Mouse (Mus musculus): ENCODE results near the gene Guca1b. TPM values are rescaled to one million over a fixed set of nuclear protein-coding genes. Genes with fewer than 3 reads are reported as not detected.

The Guca1b gene
- polyA plus RNA-seq, 1 experiment from 2014 or later: 0.44 TPM

DNA sequence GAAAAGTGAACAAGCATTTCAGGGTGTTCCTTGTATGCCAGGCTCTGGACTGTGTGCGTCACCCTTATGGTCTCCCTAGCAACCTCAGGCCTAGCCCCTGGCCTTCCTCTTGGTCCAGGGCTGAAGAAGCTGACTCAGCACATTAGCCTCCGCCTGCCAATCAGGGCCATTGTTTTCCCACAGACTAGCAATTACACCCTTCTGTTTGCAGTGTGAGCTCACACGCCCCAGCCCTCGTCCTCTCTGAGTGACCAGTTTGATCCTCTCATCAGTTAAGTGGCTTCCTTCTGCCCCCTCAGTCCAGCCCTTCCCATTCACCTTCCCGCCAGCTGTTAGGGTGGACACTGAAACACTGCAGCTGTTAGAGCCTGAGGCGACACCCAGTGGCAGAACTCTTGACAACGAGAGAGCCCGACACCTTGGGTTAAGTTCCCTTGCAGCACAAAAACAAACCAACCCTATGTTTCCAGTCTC lies 43.7 kb downstream of the Guca1b start:
- peak; percentile 61 for ATAC-seq (ENCODE audit: low read depth)
- Histone ChIP-seq H3K9me3 (ENCODE audit: control insufficient read depth, low read length) (no peaks in the 10 kb centered on the region), H3K4me3 (ENCODE audit: low read depth, low read length) (no peak overlapping the region), H3K27me3 (ENCODE audit: control insufficient read depth, insufficient read depth, low read length) (no peaks in the 10 kb centered on the region), H3K4me2 (ENCODE audit: low read depth, low read length) (peak overlapping the region; percentile 19; the same call in 1 of the 2 replicates), H3K27ac (ENCODE audit: low read depth, low read length) (no peak overlapping the region), H3K4me1 (ENCODE audit: control insufficient read depth, insufficient read depth, low read length) (no peaks in the 10 kb centered on the region), H3K9ac (replicated peaks; ENCODE audit: low read depth, low read length) (0 out of 2 replicates have a peak overlapping the region, but pooled peaks have one; percentile 4), H3K36me3 (ENCODE audit: control insufficient read depth, insufficient read depth, low read length) (no peaks in the 10 kb centered on the region)
- 2% methylated on average over 8 of the region's 8 CpGs for WGBS

DNA sequence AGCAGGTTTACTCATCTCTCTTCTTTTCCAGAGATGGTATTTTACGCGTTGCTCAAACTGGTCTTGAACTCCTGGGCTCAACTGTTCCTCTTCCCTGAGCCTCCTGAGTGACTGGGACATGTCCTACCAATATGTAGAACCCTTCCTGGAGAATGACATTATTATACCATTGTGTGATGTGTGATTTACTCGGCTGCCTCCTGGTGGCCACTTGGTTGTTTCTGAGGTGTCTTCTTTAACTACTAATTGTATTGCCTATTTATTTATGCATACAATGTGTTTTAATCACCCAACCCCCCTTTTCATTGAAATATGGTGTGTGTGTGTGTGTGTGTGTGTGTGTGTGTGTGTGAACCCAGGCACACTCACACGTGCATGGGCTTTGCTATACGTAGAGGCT lies 45.6 kb downstream of the Guca1b start:
- WGBS: 74% methylated on average over 5 of the region's 5 CpGs

DNA sequence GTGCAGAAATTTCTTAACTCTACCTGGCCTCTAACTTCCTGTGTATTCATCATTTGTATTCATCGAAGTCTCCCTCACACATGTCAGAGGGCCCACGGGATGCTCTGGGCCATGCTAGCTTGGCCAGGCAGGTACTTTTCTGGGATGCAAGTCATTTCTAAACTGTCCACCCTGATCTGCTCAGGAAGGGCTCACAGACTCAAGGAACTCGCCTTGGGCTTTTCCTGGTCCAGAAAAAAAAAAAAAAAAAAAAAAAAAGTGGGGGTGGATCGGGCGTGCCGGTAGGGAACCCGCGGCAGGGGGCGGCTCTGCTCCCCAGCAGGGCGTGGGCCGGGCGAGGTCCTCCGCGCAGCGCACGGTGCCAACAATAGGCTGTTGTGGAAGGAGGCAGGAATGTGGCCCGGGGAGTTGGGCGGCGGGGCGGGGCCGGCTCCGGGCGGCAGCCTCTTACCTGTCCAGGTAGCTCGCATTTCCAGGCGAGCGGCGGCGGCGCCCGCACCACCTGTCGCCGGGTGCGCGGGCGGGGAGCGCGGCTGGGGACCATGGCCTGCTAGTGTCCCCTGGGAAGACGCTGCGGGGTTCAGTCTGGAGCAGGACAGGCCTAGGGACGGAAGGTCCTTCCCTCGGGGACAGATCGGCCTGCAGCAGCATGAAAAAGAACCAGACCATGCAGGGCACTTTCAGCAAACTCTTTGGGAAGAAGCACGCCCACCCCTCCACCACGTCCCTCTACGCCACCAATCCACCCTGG lies 51.1 kb downstream of the Guca1b start, which contains the start of gene AI661453:
Gene AI661453 (plus strand): TSS at position 460 of the 751 bp plus-strand sequence.
- Histone ChIP-seq H3K4me3 (ENCODE audit: low read depth, low read length) (peak within 1 kb of the TSS; percentile 32), H3K4me1 (ENCODE audit: control insufficient read depth, insufficient read depth, low read length) (no peaks in the 10 kb centered on the region), H3K9me3 (ENCODE audit: control insufficient read depth, low read length) (no peaks in the 10 kb centered on the region), H3K27me3 (ENCODE audit: control insufficient read depth, insufficient read depth, low read length) (peaks cover 19% of the 10 kb centered on the region), H3K4me2 (ENCODE audit: low read depth, low read length) (peak within 1 kb of the TSS; percentile 62), H3K27ac (ENCODE audit: low read depth, low read length) (no peak within 1 kb of the TSS), H3K36me3 (ENCODE audit: control insufficient read depth, insufficient read depth, low read length) (no peaks in the 10 kb centered on the region), H3K9ac (replicated peaks; ENCODE audit: low read depth, low read length) (peak within 1 kb of the TSS; percentile 37)
- WGBS: 1% methylated on average over 45 of the region's 45 CpGs
- ATAC-seq (ENCODE audit: low read depth): 0 out of 2 replicates have a peak, but pooled peaks have one; percentile 21

More for the DNA sequence above, 45.6 kb downstream of the Guca1b start:
- Histone ChIP-seq H3K4me1 (ENCODE audit: control insufficient read depth, insufficient read depth, low read length) (no peaks in the 10 kb centered on the region), H3K9ac (replicated peaks; ENCODE audit: low read depth, low read length) (no peak overlapping the region), H3K4me2 (ENCODE audit: low read depth, low read length) (no peak overlapping the region), H3K9me3 (ENCODE audit: control insufficient read depth, low read length) (no peaks in the 10 kb centered on the region), H3K27ac (ENCODE audit: low read depth, low read length) (no peak overlapping the region), H3K4me3 (ENCODE audit: low read depth, low read length) (no peak overlapping the region), H3K36me3 (ENCODE audit: control insufficient read depth, insufficient read depth, low read length) (no peaks in the 10 kb centered on the region), H3K27me3 (ENCODE audit: control insufficient read depth, insufficient read depth, low read length) (no peaks in the 10 kb centered on the region; the same call in 1 of the 2 replicates)
- no peak for ATAC-seq (ENCODE audit: low read depth)

DNA sequence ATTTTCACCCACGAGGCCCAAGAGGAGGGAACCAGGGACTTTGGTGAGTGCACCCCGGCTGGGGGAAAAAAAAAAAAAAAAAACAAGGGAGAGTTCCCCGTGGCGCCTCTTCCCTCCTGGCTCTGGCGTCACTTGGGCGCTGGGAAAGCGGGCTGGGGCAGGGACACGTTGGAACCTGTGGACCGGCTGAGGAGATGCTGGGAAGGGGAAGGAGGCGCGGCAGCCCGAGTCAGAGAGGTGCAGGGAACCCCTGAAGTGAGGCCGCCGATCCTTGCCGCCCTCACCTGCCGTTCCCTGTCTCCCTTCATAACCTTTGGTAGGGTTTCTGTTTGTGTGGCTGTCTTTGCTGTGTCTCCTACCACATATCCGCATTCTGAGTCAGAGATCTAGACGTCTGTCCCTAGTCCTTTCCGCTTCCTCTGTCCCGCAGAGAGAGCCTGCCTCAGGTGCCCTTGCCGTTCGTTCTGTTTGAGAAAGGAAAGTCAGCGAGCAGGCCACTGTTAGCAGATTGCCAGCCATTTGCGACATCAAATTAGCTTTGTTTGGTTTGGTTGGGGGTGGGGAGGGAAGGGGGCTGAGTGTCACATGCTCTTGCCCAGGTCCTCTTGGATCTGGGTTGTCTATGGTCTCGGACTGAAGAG lies 51.8 kb downstream of the Guca1b start, which contains the start of gene 1700001C19Rik:
Gene 1700001C19Rik (minus strand): TSS at position 470 of the 641 bp plus-strand sequence.
- 4% methylated on average over 25 of the region's 25 CpGs for WGBS
- no peaks in the 10 kb centered on the region for H3K9me3 ChIP-seq (ENCODE audit: control insufficient read depth, low read length)
- no peak for ATAC-seq (ENCODE audit: low read depth)

DNA sequence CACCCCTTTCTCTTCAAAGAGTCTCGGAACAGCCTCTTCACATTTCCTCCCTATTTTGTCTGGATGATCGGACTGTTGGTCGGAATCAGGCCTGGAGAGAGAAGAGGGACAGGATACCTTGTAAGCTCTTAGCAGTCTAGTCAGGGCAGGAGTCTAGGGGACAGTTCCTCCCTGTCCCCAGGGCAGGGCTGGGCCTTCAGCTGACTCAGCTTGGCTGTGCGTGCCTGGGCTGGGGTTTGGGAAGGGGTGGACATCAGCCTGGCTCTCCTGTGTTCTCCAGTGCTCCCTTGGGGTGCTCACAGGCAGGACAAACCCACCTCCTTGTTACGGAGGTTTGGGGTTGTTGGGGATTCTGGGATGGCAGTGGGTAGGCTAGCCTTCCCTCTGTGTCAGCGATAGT lies 53.4 kb downstream of the Guca1b start:
- Histone ChIP-seq H3K4me3 (ENCODE audit: low read depth, low read length) (no peak overlapping the region), H3K4me2 (ENCODE audit: low read depth, low read length) (no peak overlapping the region), H3K27me3 (ENCODE audit: control insufficient read depth, insufficient read depth, low read length) (peaks cover 19% of the 10 kb centered on the region), H3K4me1 (ENCODE audit: control insufficient read depth, insufficient read depth, low read length) (no peaks in the 10 kb centered on the region), H3K9ac (replicated peaks; ENCODE audit: low read depth, low read length) (no peak overlapping the region), H3K9me3 (ENCODE audit: control insufficient read depth, low read length) (no peaks in the 10 kb centered on the region), H3K27ac (ENCODE audit: low read depth, low read length) (no peak overlapping the region), H3K36me3 (ENCODE audit: control insufficient read depth, insufficient read depth, low read length) (no peaks in the 10 kb centered on the region)
- WGBS: 52% methylated on average over 6 of the region's 6 CpGs
- no peak for ATAC-seq (ENCODE audit: low read depth)

More for the DNA sequence above, 51.8 kb downstream of the Guca1b start, which contains the start of gene 1700001C19Rik:
- Histone ChIP-seq H3K36me3 (ENCODE audit: control insufficient read depth, insufficient read depth, low read length) (no peaks in the 10 kb centered on the region), H3K4me2 (ENCODE audit: low read depth, low read length) (peak within 1 kb of the TSS; percentile 62), H3K27me3 (ENCODE audit: control insufficient read depth, insufficient read depth, low read length) (peaks cover 19% of the 10 kb centered on the region), H3K27ac (ENCODE audit: low read depth, low read length) (no peak within 1 kb of the TSS), H3K9ac (replicated peaks; ENCODE audit: low read depth, low read length) (peak within 1 kb of the TSS; percentile 37), H3K4me1 (ENCODE audit: control insufficient read depth, insufficient read depth, low read length) (no peaks in the 10 kb centered on the region), H3K4me3 (ENCODE audit: low read depth, low read length) (peak within 1 kb of the TSS; percentile 32)

DNA sequence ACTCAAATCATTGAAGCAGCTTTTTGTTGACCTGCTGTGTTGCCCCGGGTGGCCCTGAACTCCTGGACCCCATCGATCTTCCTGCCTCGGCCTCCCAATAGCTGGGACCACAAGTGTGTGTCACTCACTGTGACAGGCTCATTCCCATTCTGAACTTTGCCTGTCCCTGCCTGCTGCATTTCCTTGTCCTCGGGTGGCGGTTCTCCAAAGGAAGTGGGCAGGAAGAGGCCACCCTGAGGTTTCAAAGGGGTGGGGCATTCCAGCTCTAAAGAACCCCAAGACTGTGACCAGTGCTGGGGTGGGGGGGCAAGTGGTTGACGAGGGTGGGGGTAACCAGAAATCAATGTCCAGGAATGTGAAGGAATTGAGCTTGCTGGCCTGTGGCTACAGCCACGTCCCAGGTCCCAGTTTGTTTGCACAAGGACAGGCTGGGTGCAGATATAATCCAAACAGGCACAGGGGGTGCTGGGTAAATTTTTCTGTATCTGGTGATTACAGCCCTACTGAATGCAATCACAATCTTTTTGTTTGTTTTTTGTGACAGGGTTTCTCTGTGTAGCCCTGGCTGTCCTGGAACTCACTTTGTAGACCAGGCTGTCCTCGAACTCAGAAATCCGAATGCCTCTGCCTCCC lies 54.3 kb downstream of the Guca1b start:
- Histone ChIP-seq H3K27me3 (ENCODE audit: control insufficient read depth, insufficient read depth, low read length) (peaks cover 19% of the 10 kb centered on the region), H3K9me3 (ENCODE audit: control insufficient read depth, low read length) (no peaks in the 10 kb centered on the region), H3K27ac (ENCODE audit: low read depth, low read length) (no peak overlapping the region), H3K9ac (replicated peaks; ENCODE audit: low read depth, low read length) (no peak overlapping the region), H3K4me3 (ENCODE audit: low read depth, low read length) (no peak overlapping the region), H3K4me1 (ENCODE audit: control insufficient read depth, insufficient read depth, low read length) (no peaks in the 10 kb centered on the region), H3K4me2 (ENCODE audit: low read depth, low read length) (no peak overlapping the region), H3K36me3 (ENCODE audit: control insufficient read depth, insufficient read depth, low read length) (no peaks in the 10 kb centered on the region)
- WGBS: 35% methylated on average over 9 of the region's 9 CpGs
- no peak for ATAC-seq (ENCODE audit: low read depth)

DNA sequence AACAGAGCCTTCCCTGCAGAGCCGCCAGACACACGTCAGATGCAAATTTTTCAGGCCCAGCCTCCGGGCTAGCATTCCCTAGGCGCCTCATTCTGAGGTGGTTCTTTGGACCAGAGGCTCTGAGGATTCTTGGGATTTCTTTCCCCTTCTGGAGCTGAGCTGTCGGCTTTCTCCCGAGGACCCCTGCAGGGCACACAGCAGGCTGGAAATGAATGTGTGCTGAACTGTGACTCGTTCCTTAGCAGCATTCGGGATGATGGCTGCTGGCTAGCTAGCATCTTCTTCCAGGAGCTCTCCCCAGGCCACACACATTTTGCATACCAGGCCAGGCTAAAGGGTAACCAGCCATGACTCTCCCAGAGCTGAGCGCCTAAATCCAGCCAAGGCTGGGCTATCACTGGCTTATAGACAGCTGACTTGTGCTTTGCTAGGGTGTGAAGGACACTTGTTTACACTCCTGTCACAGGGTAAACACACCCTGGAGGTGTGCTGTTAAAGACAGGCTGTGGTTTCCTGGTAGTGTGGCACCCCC lies 55.2 kb downstream of the Guca1b start:
- Histone ChIP-seq H3K9ac (replicated peaks; ENCODE audit: low read depth, low read length) (0 out of 2 replicates have a peak overlapping the region, but pooled peaks have one; percentile 0), H3K27ac (ENCODE audit: low read depth, low read length) (0 out of 2 replicates have a peak overlapping the region, but pooled peaks have one; percentile 10), H3K4me3 (ENCODE audit: low read depth, low read length) (no peak overlapping the region), H3K27me3 (ENCODE audit: control insufficient read depth, insufficient read depth, low read length) (peaks cover 19% of the 10 kb centered on the region), H3K36me3 (ENCODE audit: control insufficient read depth, insufficient read depth, low read length) (no peaks in the 10 kb centered on the region), H3K4me2 (ENCODE audit: low read depth, low read length) (no peak overlapping the region), H3K9me3 (ENCODE audit: control insufficient read depth, low read length) (no peaks in the 10 kb centered on the region), H3K4me1 (ENCODE audit: control insufficient read depth, insufficient read depth, low read length) (no peaks in the 10 kb centered on the region)
- 3% methylated on average over 9 of the region's 9 CpGs for WGBS
- ATAC-seq (ENCODE audit: low read depth): peak; percentile 65; the same call in 1 of the 2 replicates

DNA sequence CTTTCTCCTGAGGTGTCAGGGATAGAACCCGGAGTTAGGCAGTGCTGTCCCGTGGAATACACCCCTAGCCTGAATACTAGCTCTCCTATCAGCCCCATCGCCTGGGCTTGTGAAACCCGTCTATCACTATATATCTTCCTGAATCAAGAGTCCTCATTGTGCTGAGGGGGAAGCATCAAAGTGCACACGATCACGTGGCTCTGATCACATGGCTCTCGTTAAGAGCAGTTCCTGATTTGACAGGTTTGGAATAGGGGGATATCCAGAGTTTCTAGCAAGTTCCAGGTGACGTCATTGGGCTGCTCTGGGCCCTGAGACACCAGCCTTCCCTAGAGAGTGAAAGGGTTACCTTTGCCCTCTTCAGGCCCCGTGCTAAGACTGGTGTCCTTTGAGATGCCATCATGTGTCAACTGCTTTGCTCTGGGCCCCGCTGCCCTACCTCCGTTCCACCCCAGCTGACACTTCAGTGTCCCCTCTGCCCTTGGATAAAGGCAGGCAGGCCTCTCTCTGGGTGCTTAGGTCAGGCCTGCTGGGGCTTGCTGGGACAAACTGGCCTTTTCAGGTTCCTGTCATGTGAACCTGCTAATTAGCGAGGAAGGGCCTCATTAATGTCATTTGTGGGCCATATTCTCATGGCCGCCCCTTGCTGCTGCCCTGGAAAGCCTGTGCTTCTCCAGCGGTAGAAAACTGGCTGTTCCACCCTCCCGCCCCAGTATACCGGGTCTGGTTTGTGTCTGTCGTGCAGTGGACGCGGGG lies 56.3 kb downstream of the Guca1b start:
- no peak overlapping the region for H3K4me3 ChIP-seq (ENCODE audit: low read depth, low read length)
- H3K27ac ChIP-seq (ENCODE audit: low read depth, low read length): no peak overlapping the region
- WGBS: 79% methylated on average over 19 of the region's 19 CpGs
- peaks cover 14% of the 10 kb centered on the region for H3K27me3 ChIP-seq (ENCODE audit: control insufficient read depth, insufficient read depth, low read length)
- no peaks in the 10 kb centered on the region for H3K4me1 ChIP-seq (ENCODE audit: control insufficient read depth, insufficient read depth, low read length)
- no peak overlapping the region for H3K9ac ChIP-seq (replicated peaks; ENCODE audit: low read depth, low read length)
- ATAC-seq (ENCODE audit: low read depth): no peak
- H3K4me2 ChIP-seq (ENCODE audit: low read depth, low read length): no peak overlapping the region
- no peaks in the 10 kb centered on the region for H3K9me3 ChIP-seq (ENCODE audit: control insufficient read depth, low read length)
- no peaks in the 10 kb centered on the region for H3K36me3 ChIP-seq (ENCODE audit: control insufficient read depth, insufficient read depth, low read length)

All from neural tube, embryonic 14.5 days (tissue).